Mouse (Mus musculus): Measurements from ENCODE around the gene Hspa1l.
"Not testable (repeated sequence)": the region's sequence is repeated elsewhere in the genome, so short reads cannot be mapped to it uniquely, and the experiment has no call there.

Hspa1l gene

DNA sequence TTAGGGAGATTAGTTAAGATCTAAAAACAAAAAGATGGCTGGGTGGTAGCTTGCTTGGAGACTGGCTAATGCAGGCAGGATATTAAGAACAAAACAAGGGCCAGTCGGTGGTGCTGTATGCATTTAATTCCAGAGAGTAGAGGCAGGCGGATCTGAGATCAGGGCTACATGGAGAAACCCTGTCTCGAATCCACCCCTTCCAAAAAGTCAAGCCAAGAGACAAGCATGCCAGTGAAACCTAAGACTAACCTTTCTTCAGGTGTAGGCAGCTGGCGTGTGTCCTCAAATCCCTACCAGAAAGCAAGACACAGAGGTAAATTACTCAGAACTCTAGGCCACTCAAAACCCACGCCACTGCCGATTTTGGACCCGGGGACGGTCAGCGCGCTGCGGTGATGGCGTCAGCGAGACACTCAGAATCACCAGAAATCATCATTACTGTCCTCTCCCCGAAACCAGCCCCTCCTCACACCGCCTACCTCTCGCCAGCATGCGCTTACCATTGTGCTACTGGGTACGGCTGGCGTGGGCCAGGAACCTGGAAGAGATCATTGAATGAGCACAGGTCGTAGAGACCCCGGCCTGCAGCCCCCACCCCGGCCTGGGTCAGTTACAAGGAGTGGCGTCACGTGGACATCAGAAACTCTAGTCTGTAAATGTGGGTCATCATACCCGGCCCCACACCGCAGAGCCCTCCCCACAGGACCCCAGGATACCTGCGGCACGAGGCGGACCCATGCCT, 20.7 kb upstream of the Hspa1l start:
- DNase-seq = no peak

DNA sequence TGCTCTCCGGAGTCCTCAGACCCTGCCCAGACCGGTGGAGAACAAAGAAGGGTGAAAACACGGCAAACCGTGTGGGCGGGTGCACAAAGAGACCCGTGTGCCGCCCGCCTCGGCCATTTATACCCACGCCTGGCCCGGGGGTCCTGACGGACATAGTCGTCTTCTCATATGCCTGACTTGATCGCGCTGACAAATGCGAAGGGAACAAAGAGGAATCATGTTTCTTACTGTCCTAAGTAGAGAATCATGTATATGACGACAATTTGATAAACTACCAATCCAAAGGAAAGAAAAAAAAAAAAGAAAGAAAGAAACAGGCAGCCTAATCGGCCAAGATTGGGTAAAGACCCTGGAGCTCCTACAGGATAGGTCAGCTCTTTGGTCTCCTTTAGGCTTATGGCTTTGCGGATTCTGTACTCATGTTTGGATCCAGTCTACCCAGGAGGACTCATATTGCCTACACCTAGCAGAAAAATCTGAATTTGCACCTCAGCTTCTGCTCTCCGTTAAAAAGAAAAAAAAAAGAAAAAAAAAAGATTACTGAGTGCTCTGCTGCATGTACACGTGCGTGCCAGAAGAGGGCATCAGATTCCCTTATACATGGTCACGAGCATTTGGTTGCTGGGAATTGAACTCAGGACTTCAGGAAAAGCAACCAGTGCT, 20.0 kb upstream of the Hspa1l start:
- DNase-seq = peak; percentile 85

DNA sequence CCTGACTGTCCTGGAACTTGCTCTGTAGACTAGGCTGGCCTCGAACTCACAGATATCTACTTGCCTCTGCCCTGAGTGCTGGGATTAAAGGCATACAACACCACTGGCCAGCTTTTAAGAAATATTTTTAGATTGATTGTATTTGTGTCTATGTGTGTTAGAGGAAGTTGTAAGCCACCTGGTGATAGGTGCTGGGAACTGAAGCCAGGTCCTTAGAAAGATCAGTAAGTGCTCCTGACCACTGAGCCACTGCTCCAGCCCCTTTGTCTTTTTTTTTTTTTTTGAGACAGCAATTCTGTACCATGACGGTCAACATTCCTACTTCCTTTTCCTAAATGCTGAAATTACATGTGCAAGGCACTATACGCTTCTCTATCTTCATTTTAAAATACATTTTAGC, 19.2 kb upstream of the Hspa1l start:
- no peak for DNase-seq

DNA sequence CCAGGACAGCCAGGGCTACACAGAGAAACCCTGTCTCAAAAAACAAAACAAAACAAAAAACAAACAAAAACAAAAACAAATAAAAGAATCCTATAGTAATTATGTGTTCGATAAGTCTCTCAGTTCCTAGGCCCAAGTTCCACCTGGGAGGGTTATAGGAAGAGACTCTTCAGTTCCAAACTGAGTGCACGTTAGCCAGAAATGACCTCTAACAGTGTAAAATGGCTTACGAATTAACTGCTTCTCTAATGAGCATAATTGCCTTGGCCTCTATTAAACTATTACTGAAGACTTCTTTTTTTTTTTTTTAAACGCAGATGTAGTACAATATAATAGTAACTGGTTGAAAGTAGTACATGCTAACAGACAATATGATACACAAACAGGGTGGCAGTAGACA, 18.6 kb upstream of the Hspa1l start:
- no peak for DNase-seq

DNA sequence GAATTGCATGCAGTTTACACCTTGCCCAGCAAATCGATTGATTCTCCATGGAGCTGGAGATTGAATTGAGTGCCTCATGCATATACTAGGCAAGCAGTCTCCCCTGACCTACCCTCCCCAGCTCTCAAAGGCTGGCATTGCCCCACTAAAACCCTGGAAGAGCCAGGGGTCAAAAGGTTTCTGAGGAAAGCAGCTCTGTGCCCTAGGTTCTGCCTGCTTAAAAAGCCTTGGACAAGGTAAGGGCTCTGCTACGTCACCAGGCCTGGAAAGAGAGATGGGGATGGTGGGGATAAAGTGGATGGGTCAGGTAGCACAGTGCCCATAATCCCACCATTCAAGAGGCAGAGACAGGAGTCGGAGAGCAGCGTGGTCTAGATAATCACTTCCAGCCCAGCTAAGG, 17.7 kb upstream of the Hspa1l start:
- DNase-seq = no peak

DNA sequence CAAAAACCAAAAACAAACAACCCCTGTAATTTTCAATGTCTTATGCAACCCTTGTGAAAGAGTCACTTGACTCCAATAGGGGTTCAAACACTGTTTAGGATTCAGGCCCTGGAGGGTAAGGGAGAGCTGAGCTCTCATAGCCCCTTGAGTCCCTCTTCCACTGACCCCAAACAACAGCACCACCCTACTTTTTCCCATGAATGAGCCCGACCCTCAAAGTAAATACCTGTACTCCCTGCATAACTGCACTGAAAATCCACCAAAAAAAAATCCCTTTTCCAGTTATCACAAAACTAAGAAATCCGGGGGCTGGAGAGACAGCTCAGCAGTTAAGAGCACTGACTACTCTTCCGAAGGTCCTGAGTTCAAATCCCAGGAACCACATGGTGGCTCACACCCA, 16.6 kb upstream of the Hspa1l start:
- DNase-seq = no peak

DNA sequence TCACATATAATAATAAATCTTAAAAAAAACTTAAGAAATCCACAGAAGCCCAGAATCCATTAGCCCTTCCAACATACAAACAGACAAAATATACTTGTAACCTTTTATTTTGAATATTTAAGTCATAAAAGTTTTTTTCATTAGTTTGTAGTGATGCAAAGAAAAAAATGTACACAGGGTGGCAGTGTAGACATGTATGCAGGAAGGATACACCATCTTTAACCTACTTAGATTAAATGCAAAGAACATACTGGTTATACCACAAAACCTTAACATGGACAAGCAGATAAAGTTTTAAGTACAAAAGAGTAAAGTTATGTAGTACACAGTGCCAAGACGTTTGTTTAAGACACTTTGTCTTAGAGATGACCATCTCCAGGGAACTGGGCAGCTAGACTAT, 16.2 kb upstream of the Hspa1l start:
- DNase-seq = no peak

DNA sequence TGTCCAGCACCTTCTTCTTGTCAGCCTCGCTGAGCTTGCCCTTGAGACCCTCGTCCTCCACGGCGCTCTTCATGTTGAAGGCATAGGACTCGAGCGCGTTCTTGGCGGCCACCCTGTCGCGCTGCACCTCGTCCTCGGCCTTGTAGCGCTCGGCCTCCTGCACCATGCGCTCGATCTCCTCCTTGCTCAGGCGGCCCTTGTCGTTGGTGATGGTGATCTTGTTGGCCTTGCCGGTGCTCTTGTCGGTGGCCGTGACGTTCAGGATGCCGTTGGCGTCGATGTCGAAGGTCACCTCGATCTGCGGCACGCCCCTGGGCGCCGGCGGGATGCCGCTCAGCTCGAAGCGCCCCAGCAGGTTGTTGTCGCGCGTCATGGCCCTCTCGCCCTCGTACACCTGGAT, 15.2 kb upstream of the Hspa1l start:
- DNase-seq = not testable (repeated sequence)

DNA sequence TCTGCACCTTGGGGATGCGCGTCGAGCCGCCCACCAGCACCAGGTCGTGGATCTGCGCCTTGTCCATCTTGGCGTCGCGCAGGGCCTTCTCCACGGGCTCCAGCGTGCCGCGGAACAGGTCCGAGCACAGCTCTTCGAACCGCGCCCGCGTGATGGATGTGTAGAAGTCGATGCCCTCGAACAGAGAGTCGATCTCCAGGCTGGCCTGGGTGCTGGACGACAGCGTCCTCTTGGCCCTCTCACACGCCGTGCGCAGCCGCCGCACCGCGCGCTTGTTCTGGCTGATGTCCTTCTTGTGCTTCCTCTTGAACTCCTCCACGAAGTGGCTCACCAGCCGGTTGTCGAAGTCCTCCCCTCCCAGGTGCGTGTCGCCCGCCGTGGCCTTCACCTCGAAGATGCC, 14.5 kb upstream of the Hspa1l start:
- not testable (repeated sequence) for DNase-seq

DNA sequence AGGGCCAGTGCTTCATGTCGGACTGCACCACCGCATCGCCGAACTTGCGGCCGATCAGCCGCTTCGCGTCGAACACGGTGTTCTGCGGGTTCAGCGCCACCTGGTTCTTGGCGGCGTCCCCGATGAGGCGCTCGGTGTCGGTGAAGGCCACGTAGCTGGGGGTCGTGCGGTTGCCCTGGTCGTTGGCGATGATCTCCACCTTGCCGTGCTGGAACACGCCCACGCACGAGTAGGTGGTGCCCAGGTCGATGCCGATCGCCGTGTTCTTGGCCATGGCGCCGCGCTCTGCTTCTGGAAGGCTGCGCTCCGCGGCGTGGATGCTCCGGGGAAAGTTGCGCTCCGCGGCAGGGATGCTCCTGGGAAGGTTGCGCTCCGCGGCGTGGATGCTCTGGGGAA, 13.8 kb upstream of the Hspa1l start:
- DNase-seq = not testable (repeated sequence)

DNA sequence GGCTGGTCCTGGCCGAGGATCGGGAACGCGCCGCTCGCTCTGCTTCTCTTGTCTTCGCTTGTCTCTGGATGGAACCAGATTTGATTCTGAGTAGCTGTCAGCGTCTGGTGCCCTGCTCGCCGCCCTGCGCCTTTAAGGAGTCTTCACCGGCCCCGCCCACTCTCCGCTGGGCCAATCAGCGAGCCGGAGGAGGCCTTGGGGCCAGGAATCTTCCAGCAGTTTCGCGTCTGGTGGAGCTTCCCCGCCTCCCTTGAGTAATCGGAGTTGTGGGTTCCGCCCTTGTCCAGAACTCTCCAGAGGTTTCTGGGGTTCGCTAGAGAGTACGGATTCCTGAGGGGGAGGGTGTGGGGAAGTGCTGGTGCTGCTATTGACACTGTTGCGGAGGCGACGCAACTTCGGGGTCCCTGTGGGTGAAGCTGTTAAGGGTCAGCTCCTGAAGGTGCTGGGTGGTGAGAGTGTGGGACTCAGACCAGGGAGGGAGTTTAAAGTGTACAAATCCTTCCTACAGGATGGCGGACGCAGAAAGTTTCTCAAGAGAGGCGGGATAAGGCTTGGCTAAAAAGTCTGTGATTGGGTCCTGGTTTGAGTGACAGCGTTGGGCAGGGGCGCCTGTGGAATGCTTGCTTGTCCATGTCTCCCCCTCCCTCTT, 13.2 kb upstream of the Hspa1l start, which contains the start of gene Hspa1b:
TSS of gene Hspa1b (minus strand) at position 109 of the 649 bp plus-strand sequence.
- peak; percentile 78 for DNase-seq

DNA sequence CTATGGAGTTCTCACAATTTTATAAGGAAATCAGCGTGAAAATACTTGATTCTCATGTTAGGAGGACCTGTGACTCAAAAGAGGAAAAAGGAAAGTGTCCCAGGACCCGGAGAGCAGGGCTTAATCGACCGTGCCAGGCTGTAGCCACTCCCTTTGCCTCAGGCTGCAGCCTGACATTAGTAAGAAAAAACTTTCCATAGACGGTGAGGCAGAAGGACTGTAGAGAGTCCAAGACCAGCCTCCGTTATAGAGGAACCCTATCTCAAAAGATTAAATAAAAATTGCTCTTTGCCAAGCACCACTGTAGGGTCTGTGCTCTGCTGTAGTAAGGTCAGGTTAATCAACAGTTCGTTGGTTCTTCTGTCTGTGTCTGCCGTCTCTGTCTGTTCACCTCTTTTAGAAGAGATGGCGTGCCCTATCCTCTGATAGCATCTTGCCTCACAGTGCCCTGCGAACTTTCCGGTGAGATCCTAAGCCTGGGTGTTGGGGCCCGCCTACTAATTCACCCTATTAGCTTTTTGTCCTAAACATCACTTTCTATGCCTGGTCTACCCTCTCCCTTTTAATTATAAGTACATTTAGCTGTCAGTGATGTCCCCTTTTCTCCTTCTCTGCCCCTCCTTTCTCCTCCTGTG, 12.5 kb upstream of the Hspa1l start:
- peak; percentile 54 for DNase-seq

DNA sequence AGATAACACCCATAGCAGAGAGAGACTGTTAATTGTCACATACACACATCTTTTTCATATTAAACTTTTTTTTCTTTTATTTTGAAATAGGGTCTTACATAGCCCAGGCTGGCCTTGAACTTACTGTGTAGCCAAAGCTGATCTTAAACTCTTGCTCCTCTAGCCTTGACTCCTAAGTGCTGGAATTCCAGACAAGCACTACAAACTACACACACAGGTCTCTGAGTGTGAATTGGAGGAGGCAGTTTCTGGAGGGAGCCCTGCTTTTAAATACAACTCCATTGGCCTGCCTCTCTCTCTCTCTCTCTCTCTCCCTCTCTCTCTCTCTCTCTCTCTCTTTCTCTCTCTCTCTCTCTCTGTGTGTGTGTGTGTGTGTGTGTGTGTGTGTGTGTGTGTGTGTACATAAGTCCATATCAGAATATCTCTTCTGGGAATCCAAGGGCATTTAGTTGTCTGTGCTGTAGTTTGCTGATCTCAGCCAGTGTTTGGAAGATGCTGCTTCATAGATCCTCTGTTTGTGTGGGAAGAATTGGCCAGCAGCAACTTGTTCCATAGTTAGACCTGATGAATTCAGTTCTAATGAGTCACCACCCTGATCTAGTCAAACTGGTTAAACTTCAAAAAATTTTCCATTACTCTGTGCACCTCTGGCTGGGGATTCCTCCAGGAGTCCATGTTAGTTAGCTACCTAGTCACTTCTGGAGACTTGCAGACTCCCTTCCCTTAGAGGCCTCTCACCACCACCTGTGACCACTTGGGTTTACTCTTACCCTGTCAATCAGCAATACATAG, 11.6 kb upstream of the Hspa1l start:
- no peak for DNase-seq

DNA sequence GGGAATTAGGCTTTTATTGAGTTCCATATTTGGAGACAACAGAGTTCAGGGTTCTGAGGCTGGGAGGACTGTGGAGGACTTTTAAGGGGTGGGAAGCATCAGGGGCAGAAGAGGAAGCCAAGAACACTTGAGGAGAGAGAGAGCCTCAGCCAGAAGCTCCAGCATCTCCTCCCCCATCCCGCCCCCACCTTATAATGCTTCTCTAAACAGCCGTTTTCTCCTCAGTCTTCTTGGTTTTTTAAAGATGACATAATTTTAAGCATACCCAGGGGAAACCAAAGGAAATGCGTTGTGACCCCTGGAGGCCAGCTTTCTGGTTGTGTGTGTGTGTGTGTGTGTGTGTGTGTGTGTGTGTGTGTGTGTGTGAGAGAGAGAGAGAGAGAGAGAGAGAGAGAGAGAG, 10.4 kb upstream of the Hspa1l start:
- no peak for DNase-seq

DNA sequence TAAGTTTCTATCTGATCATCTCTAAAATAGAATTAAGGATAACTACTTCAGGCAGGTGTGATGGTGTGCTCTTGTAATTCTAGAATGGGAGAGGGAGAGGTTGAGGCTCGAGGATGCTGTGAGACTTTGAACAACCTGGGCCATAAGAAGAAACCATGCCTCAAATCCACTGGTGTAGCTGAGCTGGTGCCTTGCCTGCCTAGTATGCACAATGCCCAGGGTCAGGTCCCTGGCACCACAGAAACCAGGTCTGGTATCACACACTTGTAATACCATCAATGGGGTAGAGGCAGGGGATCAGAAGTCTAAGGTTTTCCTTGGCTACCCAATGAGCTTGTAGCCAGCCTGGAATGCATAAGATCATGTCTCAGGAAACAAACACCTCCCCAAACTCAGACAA, 9.7 kb upstream of the Hspa1l start:
- no peak for DNase-seq

DNA sequence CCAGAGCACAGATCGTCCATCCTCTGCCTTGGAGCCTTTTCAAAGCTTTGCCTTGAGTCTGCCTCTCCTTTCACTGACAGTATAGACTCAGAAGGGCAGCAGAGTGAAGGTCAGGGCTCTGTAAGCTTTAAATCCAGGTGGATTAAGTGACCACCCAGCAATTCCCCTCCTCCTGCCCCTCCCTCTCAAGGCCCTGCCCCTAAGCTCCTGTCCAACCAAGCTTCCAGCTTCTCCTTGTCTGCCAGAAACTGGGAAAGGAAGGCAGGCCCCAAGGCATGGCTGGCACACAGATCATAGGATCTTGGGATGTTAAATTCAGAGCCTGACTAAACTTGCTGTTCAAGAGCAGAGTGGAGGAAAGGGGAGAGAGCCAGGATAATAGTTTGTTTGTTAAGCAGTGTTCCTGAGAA, 7.9 kb upstream of the Hspa1l start:
- DNase-seq = no peak

DNA sequence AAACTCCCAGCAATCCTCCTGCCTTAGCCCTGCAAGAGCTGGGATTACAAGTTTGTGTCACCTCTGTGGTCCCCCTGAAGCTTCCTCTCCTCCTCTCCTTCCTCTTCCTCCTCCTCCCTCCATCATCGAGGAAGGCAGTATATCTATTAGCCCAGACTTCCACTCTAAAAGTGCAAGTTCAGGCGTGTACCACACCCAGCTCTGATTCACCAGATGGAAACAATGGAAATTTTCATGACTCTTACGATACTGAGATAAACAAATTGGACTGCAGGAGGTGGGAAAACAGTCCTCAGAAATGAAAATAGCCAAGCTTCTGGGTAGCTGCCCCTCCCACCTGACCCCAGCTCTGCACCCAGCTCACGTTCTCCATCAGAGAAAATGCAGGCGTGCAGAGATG, 6.9 kb upstream of the Hspa1l start:
- no peak for DNase-seq

DNA sequence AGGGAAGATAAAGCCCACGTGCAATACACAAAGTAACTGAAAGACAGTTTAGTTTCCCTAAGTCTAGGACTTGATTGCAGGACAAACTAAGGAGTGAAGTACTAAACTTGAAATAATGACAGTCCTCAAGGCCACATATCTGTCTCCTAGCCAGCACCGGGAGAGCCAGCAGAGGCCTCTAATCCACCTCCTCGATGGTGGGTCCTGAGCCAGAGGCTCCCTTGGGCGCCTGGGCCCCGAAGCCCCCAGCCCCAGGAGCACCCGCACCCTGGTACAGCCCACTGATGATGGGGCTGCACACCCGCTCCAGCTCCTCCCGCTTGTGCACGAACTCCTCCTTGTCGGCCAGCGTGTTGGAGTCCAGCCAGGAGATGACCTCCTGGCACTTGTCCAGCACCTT, 2.7 kb upstream of the Hspa1l start, which contains the start of gene Gm20481:
TSS of gene Gm20481 (plus strand) at position 91 of the 400 bp plus-strand sequence.
- not testable (repeated sequence) for DNase-seq

DNA sequence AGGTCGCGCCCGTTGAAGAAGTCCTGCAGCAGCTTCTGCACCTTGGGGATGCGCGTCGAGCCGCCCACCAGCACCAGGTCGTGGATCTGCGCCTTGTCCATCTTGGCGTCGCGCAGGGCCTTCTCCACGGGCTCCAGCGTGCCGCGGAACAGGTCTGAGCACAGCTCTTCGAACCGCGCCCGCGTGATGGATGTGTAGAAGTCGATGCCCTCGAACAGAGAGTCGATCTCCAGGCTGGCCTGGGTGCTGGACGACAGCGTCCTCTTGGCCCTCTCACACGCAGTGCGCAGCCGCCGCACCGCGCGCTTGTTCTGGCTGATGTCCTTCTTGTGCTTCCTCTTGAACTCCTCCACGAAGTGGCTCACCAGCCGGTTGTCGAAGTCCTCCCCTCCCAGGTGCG, 1.7 kb upstream of the Hspa1l start:
- DNase-seq = not testable (repeated sequence)

DNA sequence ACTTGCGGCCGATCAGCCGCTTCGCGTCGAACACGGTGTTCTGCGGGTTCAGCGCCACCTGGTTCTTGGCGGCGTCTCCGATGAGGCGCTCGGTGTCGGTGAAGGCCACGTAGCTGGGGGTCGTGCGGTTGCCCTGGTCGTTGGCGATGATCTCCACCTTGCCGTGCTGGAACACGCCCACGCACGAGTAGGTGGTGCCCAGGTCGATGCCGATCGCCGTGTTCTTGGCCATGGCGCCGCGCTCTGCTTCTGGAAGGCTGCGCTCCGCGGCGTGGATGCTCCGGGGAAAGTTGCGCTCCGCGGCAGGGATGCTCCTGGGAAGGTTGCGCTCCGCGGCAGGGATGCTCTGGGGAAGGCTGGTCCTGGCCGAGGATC, 822 bp upstream of the Hspa1l start:
- not testable (repeated sequence) for DNase-seq

DNA sequence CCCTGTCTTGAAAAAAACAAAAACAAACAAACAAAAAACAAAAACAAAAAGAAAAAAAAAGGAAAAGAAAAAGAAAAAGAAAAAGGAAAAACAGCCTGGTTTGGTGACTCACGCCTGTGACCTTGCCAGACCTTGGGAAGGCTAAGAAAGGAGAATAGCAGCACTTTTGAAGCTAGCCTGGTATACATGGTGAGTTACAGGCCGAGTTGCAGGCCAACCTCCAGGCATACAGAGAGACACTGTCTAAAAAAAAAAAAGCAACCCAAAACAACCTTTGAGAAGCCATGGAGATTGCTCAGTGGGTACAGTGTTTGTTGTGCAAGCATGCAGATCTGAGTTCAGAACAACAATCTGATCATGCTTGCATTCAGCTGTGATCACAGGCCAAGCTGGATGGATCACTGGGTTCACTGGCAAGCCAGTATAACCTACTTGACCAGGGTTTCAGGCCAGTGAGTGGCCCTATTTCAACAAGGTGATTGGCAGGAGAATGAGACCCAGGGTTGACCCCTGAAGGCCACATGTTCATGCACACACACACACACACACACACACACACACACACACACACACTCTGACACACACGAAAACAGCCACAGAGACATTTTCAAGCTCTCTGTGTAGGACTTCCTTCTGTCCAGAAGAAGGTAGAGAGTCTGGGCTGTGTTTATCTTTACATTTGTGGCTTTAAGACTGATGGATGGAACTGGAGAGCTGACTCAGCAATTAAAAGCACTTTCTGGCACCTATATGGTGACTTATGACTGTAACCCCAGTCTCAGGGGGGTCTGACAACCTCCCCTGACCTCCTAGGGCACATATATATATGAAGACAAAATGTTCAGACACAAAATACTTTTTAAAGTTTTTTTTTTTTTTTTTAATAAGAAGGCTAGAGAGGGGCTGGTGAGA, 3.3 kb downstream of the Hspa1l start:
- no peak for DNase-seq

DNA sequence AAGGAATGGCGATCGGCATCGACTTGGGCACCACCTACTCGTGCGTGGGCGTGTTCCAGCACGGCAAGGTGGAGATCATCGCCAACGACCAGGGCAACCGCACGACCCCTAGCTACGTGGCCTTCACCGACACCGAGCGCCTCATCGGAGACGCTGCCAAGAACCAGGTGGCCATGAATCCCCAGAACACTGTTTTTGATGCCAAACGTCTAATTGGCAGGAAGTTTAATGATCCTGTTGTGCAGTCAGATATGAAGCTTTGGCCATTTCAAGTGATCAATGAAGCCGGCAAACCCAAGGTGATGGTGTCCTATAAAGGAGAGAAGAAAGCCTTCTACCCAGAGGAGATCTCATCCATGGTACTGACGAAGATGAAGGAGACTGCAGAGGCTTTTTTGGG, 4.5 kb downstream of the Hspa1l start:
- no peak for DNase-seq
